Mouse (Mus musculus) cerebellum, adult 8-10 months (tissue): ENCODE data around the gene Grrp1.

Experiments
- DNase-seq: peaks from one replicate; pipeline ENCODE4 v3.0.0; 2022

Gene Grrp1

GRCm38 (mm10) chr4:134238686-134239085 is 15.2 kb downstream of the Grrp1 start:
- no peak for DNase-seq

DNA sequence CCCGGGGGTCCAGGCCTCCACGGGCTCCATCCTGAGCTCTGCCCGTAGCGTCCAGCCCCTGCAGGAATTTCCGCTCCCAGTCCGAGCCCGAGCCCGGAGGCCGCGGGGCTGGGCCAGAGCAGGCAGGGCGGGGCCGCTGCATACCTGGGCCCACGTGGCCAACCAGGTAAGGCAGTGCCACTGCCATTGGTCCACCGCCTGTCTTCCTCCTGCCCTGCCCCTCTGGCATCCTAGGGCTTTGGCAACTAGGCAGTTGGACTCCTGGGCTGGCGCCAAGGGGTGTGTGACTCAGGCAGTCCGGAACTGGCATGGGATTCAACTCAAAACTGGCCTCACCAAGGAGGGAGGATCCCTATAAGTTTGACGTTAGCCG is 15.6 kb downstream of the Grrp1 start, which contains the start of gene Cnksr1:
TSS of gene Cnksr1 (minus strand) at position 121 of the 373 bp plus-strand sequence.
- DNase-seq, result peak; percentile 65

- DNase-seq, result no peak
These were observed 16.2 kb downstream of the Grrp1 start for GRCm38 (mm10) chr4:134237582-134238278.

GRCm38 (mm10) chr4:134234876-134235275 is 19.0 kb downstream of the Grrp1 start:
- no peak for DNase-seq

- no peak for DNase-seq
These were observed 23.5 kb downstream of the Grrp1 start for GRCm38 (mm10) chr4:134230431-134230830.

GRCm38 (mm10) chr4:134227194-134227593 is 26.7 kb downstream of the Grrp1 start, which contains the start of gene Catsper4:
Gene Catsper4 (minus strand): TSS chr4:134227383.
- no peak for DNase-seq

GRCm38 (mm10) chr4:134222793-134223600 is 30.9 kb downstream of the Grrp1 start:
- no peak for DNase-seq

GRCm38 (mm10) chr4:134206488-134207053 is 47.3 kb downstream of the Grrp1 start:
- no peak for DNase-seq

GRCm38 (mm10) chr4:134203340-134203896 is 50.5 kb downstream of the Grrp1 start:
- no peak for DNase-seq

DNA sequence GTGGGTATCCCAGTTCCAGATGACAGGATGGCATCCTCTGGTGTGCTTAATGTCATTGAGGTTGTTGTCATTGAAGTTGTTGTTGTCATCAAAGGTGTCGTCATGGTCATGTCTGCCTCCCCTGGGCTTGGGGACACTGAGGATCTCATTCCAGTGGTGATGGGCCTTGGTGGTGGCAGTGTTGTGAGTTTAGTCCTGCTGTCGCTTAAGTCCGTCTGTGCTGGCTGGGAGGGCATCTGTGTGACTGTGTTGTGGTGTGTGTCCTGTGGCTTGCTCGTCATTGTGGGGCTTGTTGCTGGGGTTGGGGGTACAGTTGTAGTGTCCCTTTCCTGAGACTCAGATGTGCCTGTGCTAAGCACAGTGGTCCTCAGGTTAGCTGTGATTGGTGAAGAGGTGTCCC is 51.0 kb downstream of the Grrp1 start, which contains the start of gene Gm7534:
TSS of gene Gm7534 (minus strand) at position 101 of the 400 bp plus-strand sequence.
- no peak for DNase-seq
